Mouse (Mus musculus) neural tube, embryonic 10.5 days (tissue): ENCODE measurements around the gene Fam166b.

Experiments
- DNase-seq: peaks from one replicate; pipeline ENCODE4 v3.0.0-alpha.2; 2017; ENCODE audit warnings: low spot score; ENCODE audit errors: extremely low spot score

The Fam166b gene

DNA sequence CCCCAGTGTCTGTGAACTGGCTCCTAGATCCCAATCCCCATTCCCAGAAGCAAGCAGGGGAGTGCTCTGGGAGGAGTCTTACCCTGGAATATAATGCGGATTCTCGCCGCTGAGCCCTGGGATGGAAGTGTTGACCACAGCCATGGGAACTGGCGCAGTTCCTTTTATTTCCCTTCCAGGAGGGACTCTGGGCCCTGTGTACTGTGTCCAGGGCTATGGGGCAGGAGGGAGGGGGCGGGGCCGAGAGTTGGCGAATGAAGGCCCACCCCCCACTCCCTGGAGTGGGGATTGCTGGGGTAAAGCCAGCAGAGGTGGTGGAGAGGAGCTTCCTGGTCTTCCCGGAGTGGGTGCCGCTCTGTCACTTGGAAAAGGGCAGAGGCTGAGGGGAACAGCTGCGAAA, at the start of gene Fam166b:
Gene Fam166b (minus strand): TSS at position 189 of the 400 bp plus-strand sequence.
- DNase-seq = peak; percentile 36

DNA sequence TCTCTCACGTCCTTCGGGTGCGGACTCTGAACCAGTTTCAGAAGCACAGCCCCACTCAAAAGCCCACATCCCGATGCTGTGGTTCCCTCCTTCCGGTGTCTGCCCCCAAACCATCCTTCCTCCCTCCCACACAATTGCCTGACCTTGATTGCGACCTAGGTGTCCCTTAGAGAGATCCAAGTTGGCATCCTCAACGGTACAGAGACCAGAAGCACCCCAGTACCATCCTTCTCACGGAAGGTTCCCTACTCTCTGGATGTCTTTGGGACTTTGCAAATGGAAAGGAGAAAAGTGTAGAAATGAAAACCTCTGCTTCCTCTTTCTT, 49.6 kb upstream of the Fam166b start:
- no peak for DNase-seq

DNA sequence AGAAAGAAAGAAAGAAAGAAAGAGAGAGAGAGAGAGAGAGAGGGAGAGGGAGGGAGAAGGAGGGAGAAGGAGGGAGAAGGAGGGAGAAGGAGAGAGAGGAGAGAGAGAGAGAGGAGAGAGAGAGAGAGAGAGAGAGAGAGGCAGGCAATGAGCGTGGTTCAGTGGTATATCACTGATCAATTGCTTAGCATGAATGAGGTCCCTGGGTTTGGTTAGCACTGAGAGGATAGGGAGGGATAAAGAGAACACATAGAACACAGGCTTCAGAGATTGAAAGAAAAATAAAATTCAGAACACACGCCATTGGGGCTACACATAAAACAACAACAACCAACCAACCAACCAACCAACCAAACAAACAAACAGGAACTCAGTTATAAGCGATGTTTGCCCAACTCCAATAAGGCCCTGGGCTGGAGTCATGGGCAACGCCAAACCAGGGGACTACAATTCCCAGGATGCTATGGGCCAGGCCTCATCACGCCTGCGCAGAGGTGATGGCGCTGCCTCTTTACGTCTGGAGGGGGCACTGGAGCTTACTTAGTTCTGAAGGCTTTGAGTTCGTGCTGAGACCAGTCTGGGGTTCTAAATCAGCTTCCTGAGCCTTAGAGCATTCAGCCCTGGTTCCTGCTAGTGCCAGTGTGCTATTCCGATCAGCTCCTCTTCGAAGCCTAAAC, 49.1 kb upstream of the Fam166b start:
- DNase-seq = peak; percentile 78

GRCm38 (mm10) chr4:43476604-43477003, 47.7 kb upstream of the Fam166b start:
- no peak for DNase-seq

GRCm38 (mm10) chr4:43473636-43474035, 44.7 kb upstream of the Fam166b start:
- no peak for DNase-seq

GRCm38 (mm10) chr4:43470301-43470700, 41.4 kb upstream of the Fam166b start:
- DNase-seq = no peak

- DNase-seq = no peak
Observed at GRCm38 (mm10) chr4:43466872-43467271, 37.9 kb upstream of the Fam166b start.

DNA sequence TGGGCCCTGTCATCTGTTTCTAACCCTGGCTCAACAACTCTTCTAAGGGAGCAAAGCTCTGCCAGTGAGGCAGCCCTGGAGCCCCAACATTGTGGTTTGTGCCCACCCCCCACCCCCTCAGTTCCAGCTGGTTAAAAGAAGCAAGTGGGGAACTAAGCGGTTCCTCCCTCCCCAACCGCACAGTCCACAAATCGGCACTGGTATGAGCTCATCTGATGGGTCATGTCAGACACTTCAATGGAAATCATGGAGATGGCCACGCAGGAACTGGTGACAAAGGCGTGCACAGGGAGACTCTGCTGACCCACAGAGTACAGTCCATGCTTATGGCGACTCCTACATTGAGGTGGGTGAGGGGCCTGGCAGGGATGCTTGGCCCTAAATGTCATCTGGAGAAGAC, 37.0 kb upstream of the Fam166b start:
- no peak for DNase-seq

DNA sequence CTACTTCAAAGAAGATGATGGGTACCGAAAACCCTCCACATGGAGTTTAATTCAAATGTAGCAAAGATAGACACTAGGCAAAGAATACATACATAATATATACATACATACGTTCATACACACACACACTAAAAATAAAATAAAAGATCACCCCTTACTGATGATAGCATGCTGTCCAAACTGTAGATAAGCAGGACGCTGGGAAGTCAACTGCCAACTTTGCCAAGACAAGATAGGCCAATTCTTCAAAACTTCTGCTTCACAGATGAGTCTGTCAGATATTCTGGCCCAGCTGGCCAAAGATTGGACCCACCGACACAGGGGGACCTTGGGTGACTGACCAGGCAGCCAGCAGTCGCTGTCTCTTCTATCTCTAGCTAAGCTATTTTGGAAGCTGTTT, 34.2 kb upstream of the Fam166b start:
- DNase-seq = no peak

- DNase-seq = no peak
Observed at GRCm38 (mm10) chr4:43457124-43457523, 28.2 kb upstream of the Fam166b start.

- DNase-seq = no peak
Observed at GRCm38 (mm10) chr4:43456470-43456869, 27.5 kb upstream of the Fam166b start.

- DNase-seq = peak; percentile 21
Observed at GRCm38 (mm10) chr4:43454041-43454836, 25.3 kb upstream of the Fam166b start, which contains the start of gene Cd72. TSS of gene Cd72 (minus strand) at chr4:43454628.

- DNase-seq = peak; percentile 40
Observed at GRCm38 (mm10) chr4:43453413-43453812, 24.5 kb upstream of the Fam166b start.

GRCm38 (mm10) chr4:43452315-43452714, 23.4 kb upstream of the Fam166b start:
- no peak for DNase-seq

GRCm38 (mm10) chr4:43448554-43448953, 19.6 kb upstream of the Fam166b start:
- no peak for DNase-seq

DNA sequence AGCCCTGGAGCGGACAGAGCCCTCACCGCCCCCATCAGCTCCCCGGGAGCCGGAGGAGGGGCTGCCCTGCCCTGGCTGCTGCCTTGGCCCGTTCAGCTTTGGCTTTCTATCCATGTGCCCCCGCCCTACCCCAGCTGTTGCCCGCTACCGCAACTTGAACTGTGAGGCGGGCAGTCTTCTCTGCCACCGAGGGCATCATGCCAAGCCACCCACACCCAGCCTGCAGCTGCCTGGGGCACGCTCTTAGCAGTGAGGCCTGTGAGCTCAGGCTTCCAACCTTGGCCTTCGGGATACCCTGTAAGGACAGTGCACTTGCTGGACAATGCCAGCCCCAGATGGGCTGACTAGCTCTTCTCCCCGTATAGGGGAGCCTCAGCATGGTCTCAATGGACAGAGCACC, 18.3 kb upstream of the Fam166b start:
- DNase-seq = no peak

- peak; percentile 57 for DNase-seq
Observed at GRCm38 (mm10) chr4:43443511-43443910, 14.6 kb upstream of the Fam166b start.

DNA sequence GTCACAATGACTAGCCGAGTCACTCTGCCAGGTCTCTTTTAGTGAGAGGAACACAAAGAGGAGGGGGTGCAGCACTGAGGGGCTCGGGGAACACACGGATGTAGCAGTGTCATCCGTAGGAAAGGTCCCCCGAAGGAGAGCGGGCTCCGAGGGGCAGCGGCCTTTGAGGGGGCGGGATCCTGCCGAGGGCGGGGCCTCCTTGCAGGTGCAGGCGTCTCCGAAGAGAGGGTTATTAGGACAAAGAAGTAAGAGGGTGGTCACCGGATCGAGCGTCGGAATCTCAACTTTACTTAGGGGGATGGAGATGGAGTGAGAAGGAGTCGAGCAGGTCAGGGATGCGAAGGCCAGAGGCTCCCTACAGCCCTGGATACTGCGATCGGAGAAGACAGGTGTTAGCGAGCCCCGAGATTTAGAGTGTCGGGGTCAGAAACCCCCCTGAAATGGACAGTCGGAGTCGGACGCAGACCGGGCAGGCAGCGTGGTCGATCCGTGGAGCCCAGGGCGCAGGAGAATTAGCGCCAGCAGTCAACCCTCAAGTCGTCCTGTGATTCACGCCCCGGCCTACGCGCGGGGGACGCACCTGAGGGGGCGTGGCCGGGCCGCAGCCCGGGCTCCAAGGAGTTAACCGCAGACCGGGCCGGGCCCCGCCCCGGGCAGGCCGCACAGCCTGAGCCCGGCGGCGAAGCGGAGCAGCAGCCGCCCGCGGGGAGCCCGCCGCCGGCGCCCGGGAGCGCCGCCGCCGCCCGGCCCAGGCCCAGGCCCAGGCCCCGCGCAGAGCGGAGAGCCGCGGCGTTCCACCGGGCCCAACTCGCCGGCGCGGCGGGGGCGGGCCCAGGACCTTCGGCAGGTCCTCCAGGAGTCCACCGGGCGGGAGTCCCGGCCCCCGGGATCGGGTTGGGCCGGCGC, 13.8 kb upstream of the Fam166b start:
- DNase-seq = peak; percentile 71

- DNase-seq = peak; percentile 99
Observed at GRCm38 (mm10) chr4:43442044-43442443, 13.1 kb upstream of the Fam166b start.

GRCm38 (mm10) chr4:43441639-43442038, 12.7 kb upstream of the Fam166b start, which contains the start of gene Tesk1:
TSS of gene Tesk1 (plus strand) at chr4:43441939.
- DNase-seq = no peak

DNA sequence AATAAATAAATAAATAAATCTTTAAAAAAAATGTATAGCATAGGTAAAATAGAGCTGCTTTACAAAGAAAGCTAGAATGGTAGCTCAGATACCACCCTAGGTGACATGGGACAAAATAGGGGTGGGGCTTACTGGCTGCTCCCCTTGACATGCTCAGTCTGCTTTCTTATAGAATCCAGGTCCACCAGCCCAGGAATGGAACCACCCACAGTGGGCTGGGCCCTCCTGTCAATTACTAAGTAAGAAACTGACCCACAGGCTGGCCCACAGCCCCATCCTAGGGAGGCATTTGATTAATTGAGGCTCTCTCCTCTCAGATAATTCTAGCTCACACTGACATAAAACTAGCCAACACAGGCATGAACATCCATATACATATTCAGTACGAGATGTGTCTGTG, 3.9 kb upstream of the Fam166b start:
- no peak for DNase-seq

GRCm38 (mm10) chr4:43431690-43432089, 2.8 kb upstream of the Fam166b start:
- peak; percentile 80 for DNase-seq
